Mouse (Mus musculus): ENCODE data around the gene Fam122a.
A peak's percentile ranks its signal among the peaks of the same experiment; 100 is the strongest.

Fam122a gene

GRCm38 (mm10) chr19:24491824-24492223 is 14.7 kb upstream of the Fam122a start:
- ATAC-seq (ENCODE audit: insufficient number of reproducible peaks, low FRiP score, low TSS enrichment), result no peak

- ATAC-seq (ENCODE audit: insufficient number of reproducible peaks, low FRiP score, low TSS enrichment), result no peak
These were observed 13.1 kb upstream of the Fam122a start for GRCm38 (mm10) chr19:24490275-24490674.

- ATAC-seq (ENCODE audit: insufficient number of reproducible peaks, low FRiP score, low TSS enrichment), result no peak
These were observed 9.5 kb upstream of the Fam122a start for GRCm38 (mm10) chr19:24486433-24487296.

GRCm38 (mm10) chr19:24484612-24485194 is 7.5 kb upstream of the Fam122a start:
- ATAC-seq (ENCODE audit: insufficient number of reproducible peaks, low FRiP score, low TSS enrichment), result no peak

GRCm38 (mm10) chr19:24480916-24481315 is 3.8 kb upstream of the Fam122a start:
- no peak for ATAC-seq (ENCODE audit: insufficient number of reproducible peaks, low FRiP score, low TSS enrichment)

- ATAC-seq (ENCODE audit: insufficient number of reproducible peaks, low FRiP score, low TSS enrichment), result no peak
These were observed 695 bp downstream of the Fam122a start for GRCm38 (mm10) chr19:24476461-24476860.

- ATAC-seq (ENCODE audit: insufficient number of reproducible peaks, low FRiP score, low TSS enrichment), result no peak
These were observed 1.9 kb downstream of the Fam122a start for GRCm38 (mm10) chr19:24475281-24475680.

- ATAC-seq (ENCODE audit: insufficient number of reproducible peaks, low FRiP score, low TSS enrichment), result no peak
These were observed 4.6 kb downstream of the Fam122a start for GRCm38 (mm10) chr19:24472512-24472911.

- ATAC-seq (ENCODE audit: insufficient number of reproducible peaks, low FRiP score, low TSS enrichment), result no peak
These were observed 5.6 kb downstream of the Fam122a start for GRCm38 (mm10) chr19:24471538-24471937.

- ATAC-seq (ENCODE audit: insufficient number of reproducible peaks, low FRiP score, low TSS enrichment), result no peak
These were observed 7.9 kb downstream of the Fam122a start for GRCm38 (mm10) chr19:24469216-24469615.

- ATAC-seq (ENCODE audit: insufficient number of reproducible peaks, low FRiP score, low TSS enrichment), result no peak
These were observed 8.5 kb downstream of the Fam122a start for GRCm38 (mm10) chr19:24468616-24469015.

- ATAC-seq (ENCODE audit: insufficient number of reproducible peaks, low FRiP score, low TSS enrichment), result no peak
These were observed 14.1 kb downstream of the Fam122a start for GRCm38 (mm10) chr19:24463011-24463410.

GRCm38 (mm10) chr19:24456591-24457231 is 20.4 kb downstream of the Fam122a start:
- peak; percentile 26; the same call in 1 of the 2 replicates for ATAC-seq (ENCODE audit: insufficient number of reproducible peaks, low FRiP score, low TSS enrichment)

- ATAC-seq (ENCODE audit: insufficient number of reproducible peaks, low FRiP score, low TSS enrichment), result no peak
These were observed 21.8 kb downstream of the Fam122a start for GRCm38 (mm10) chr19:24455249-24455960.

GRCm38 (mm10) chr19:24454451-24454850 is 22.7 kb downstream of the Fam122a start:
- no peak for ATAC-seq (ENCODE audit: insufficient number of reproducible peaks, low FRiP score, low TSS enrichment)

GRCm38 (mm10) chr19:24453379-24453778 is 23.8 kb downstream of the Fam122a start:
- ATAC-seq (ENCODE audit: insufficient number of reproducible peaks, low FRiP score, low TSS enrichment), result no peak

- ATAC-seq (ENCODE audit: insufficient number of reproducible peaks, low FRiP score, low TSS enrichment), result peak; percentile 56
These were observed 24.7 kb downstream of the Fam122a start for GRCm38 (mm10) chr19:24452441-24452898.

GRCm38 (mm10) chr19:24451626-24452025 is 25.5 kb downstream of the Fam122a start:
- ATAC-seq (ENCODE audit: insufficient number of reproducible peaks, low FRiP score, low TSS enrichment), result no peak

- ATAC-seq (ENCODE audit: insufficient number of reproducible peaks, low FRiP score, low TSS enrichment), result no peak
These were observed 26.4 kb downstream of the Fam122a start for GRCm38 (mm10) chr19:24450740-24451139.

GRCm38 (mm10) chr19:24444322-24444721 is 32.8 kb downstream of the Fam122a start:
- no peak for ATAC-seq (ENCODE audit: insufficient number of reproducible peaks, low FRiP score, low TSS enrichment)

- ATAC-seq (ENCODE audit: insufficient number of reproducible peaks, low FRiP score, low TSS enrichment), result no peak
These were observed 37.4 kb downstream of the Fam122a start for GRCm38 (mm10) chr19:24439715-24440114.

Data from cerebellum, adult (tissue).